Mouse (Mus musculus) testis, adult 2 months (tissue): ENCODE data around the gene Gm10447.

ENCODE experiments used
- CTCF ChIP-seq: fragments of 200-500 bp; IDR thresholded peaks from 2 replicates; pipeline ENCODE4 v1.5.1; 2012; ENCODE audit warnings: low read depth, mild to moderate bottlenecking, inconsistent platforms, low read length, moderate library complexity; ENCODE audit not compliant: control insufficient read depth, insufficient read depth, insufficient replicate concordance
- POLR2A ChIP-seq: fragments of 200-500 bp; IDR thresholded peaks from 2 replicates; pipeline ENCODE4 v1.6.1; 2012; ENCODE audit warnings: low read depth, mild to moderate bottlenecking, inconsistent platforms, low read length, moderate library complexity; ENCODE audit not compliant: control insufficient read depth

GRCm38 (mm10) chr11:53495417-53495816 is 38.5 kb upstream of the Gm10447 start:
- TF ChIP-seq CTCF (no peak), POLR2A (no peak)
